9 mouse cellular contexts compared by ENCODE assay signal in the genomic region with DNA sequence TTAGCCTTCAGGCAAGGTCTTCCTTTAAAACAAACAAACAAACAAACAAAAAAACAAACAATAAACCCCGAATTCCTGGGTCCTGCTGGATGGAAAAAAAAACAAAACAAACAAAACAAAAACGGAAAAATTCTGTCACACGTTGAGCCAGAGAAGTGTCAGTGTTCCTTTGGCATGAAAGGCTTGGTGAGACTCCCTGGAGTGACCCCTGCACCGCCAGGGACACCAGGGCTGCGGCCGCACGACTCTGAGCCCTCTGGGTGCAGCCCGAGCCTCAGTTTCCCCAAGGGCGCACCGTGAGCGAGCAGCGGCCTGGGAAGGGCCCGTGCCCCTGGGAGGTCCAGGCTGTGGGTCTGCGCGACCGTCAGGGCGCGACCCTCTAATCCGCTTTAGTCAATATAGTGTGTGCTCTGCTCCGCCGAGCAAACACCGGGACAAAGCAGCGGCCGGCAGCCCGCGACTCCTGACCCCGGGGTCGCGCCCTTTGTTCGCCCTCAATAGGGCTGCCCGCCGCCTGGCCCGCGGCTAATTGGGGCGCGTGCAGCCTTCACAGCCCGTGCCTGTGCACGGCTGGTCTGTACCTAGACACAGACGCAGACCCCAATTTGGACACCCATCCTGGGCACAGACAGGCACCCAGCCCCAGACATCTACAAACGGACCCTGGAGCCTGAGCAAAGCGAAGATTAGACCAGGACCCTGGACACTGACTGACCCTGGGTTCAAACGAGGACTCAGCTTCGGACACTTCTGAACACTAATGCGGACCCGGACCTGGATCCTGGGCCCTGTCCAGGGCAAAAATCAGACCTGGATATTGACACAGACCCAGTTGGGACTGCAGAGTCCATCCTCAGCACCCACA.
DNase-seq lines count a peak whose midpoint lies in the region; ATAC-seq and TF ChIP-seq lines count a peak whose summit lies in the region.
"Had no signal": no experiment of that assay in that cellular context is flagged by ENCODE, and none has a peak within 500 bp of the region (broad histone marks: within the 10 kb centered on the region; RNA-seq: fewer than 3 reads in every experiment).

No protein-coding gene starts in this region.

- H3K27ac ChIP-seq in liver, postnatal 0 days (ENCODE audit: low read depth): no peak overlapping the region

- no peaks in the 10 kb centered on the region for H3K36me3 ChIP-seq in liver, postnatal 0 days (replicated peaks; ENCODE audit: insufficient read depth, low read length)

- 23% methylated on average over 45 of the region's 45 CpGs for WGBS in liver, postnatal 0 days (ENCODE audit: insufficient replicate concordance)

- H3K27me3 ChIP-seq in liver, postnatal 0 days (ENCODE audit: insufficient read depth, low read length): peaks cover 6% of the 10 kb centered on the region; the same call in 1 of the 2 replicates

- H3K4me1 ChIP-seq in liver, postnatal 0 days (ENCODE audit: insufficient read depth): peaks cover 7% of the 10 kb centered on the region; the same call in 1 of the 2 replicates

- H3K9me3 ChIP-seq in liver, postnatal 0 days (ENCODE audit: low read length): no peaks in the 10 kb centered on the region

- TF ChIP-seq CTCF in liver, postnatal 0 days (IDR thresholded peaks at IDR 0.05; ENCODE audit: low read depth): no peak

- H3K4me2 ChIP-seq in liver, postnatal 0 days (ENCODE audit: low read depth, low read length): peak overlapping the region; percentile 65

- peak; percentile 43 for DNase-seq in cerebellum, adult 11-12 months
- DNase-seq in cerebellum, adult 11 months: no peak
- peak; percentile 23 for DNase-seq in urinary bladder, adult 2 months (ENCODE audit: low spot score)
- DNase-seq in urinary bladder, adult 18-20 months (ENCODE audit: low spot score in 2 of 2): no peak
- no peak for DNase-seq in liver, postnatal 0 days
- DNase-seq in gastrocnemius, postnatal 10 days: no peak
- DNase-seq in testis, postnatal 10 days (ENCODE audit: low spot score): no peak
- DNase-seq: adrenal gland, postnatal 25 days had no signal

- TF ChIP-seq EP300 in liver, postnatal 0 days (IDR thresholded peaks at IDR 0.05; ENCODE audit: low read depth): no peak

- H3K4me3 ChIP-seq in liver, postnatal 0 days (ENCODE audit: low read depth, low read length): peak overlapping the region; percentile 20; the same call in 1 of the 2 replicates

- H3K9ac ChIP-seq in liver, postnatal 0 days (replicated peaks): no peak overlapping the region

- ATAC-seq in liver, postnatal 0 days: peak; percentile 49
- ATAC-seq in megakaryocyte-erythroid progenitor cell, adult 5-6 weeks (replicated peaks; ENCODE audit: low FRiP score, low TSS enrichment, poor library complexity, severe bottlenecking): no peak

Comparison
In these comparisons a context has a peak if more than half of its experiments do, and no peak if none do; other contexts are left out.
1. DNase-seq: peak in cerebellum, adult 11-12 months (single experiment) and urinary bladder, adult 2 months (single experiment); none in cerebellum, adult 11 months (single experiment), urinary bladder, adult 18-20 months (0 of 2), liver, postnatal 0 days (single experiment), gastrocnemius, postnatal 10 days (single experiment) and testis, postnatal 10 days (single experiment).